Mouse (Mus musculus): ENCODE measurements around the gene Ppp1r16b.

- TF ChIP-seq CTCF (IDR thresholded peaks at IDR 0.05; ENCODE audit: low read depth, low read length), result no peak
- TF ChIP-seq GATA1 (IDR thresholded peaks at IDR 0.05; ENCODE audit: borderline replicate concordance, low read length), result no peak
- no peak for TF ChIP-seq GATA2 (IDR thresholded peaks at IDR 0.05; ENCODE audit: borderline replicate concordance, low read depth, low read length)
- no peak for TF ChIP-seq TAL1 (conservative IDR thresholded peaks at IDR 0.05; ENCODE audit: low read depth, low read length)
Measured at GRCm38 (mm10) chr2:158680357-158680889, 15.2 kb downstream of the Ppp1r16b start.
